12 mouse cellular contexts compared by ENCODE assay signal in genomic region chr7:88945338-88945737, GRCm38 (mm10).
"Had no signal": no experiment of that assay in that cellular context is flagged by ENCODE, and none has a peak within 500 bp of the region (broad histone marks: within the 10 kb centered on the region; RNA-seq: fewer than 3 reads in every experiment).

No protein-coding gene starts in this region.

- H3K9me3 ChIP-seq: midbrain, embryonic 10.5 days; midbrain, embryonic 12.5 days; neural tube, embryonic 12.5 days; stomach, embryonic 15.5 days had no signal

- H3K27me3 ChIP-seq: midbrain, embryonic 12.5 days; neural tube, embryonic 12.5 days; stomach, embryonic 15.5 days had no signal

- H3K9ac ChIP-seq: lung, embryonic 14.5 days; midbrain, embryonic 12.5 days; neural tube, embryonic 12.5 days; stomach, embryonic 15.5 days had no signal

- H3K4me1 ChIP-seq: midbrain, embryonic 10.5 days; midbrain, embryonic 12.5 days; neural tube, embryonic 12.5 days; stomach, embryonic 15.5 days had no signal

- H3K27ac ChIP-seq: midbrain, embryonic 10.5 days; midbrain, embryonic 12.5 days; neural tube, embryonic 12.5 days; stomach, embryonic 15.5 days; stomach, postnatal 0 days had no signal

- H3K4me2 ChIP-seq: lung, embryonic 14.5 days; midbrain, embryonic 12.5 days; neural tube, embryonic 12.5 days; stomach, embryonic 15.5 days had no signal

- H3K4me3 ChIP-seq: midbrain, embryonic 10.5 days; midbrain, embryonic 12.5 days; neural tube, embryonic 12.5 days; stomach, embryonic 15.5 days had no signal

- H3K36me3 ChIP-seq: midbrain, embryonic 10.5 days; midbrain, embryonic 12.5 days; neural tube, embryonic 12.5 days; stomach, embryonic 15.5 days had no signal

- DNase-seq: midbrain, embryonic 14.5 days; right cerebral cortex, postnatal 14 days; thymus, adult 2 months; thymus, postnatal 25 days; thymus, postnatal 4 days had no signal

- ATAC-seq: midbrain, embryonic 16.5 days had no signal
